Mouse (Mus musculus) embryonic fibroblast, embryonic 13.5 days (primary cell): ENCODE measurements around the gene Abhd17c. TPM values are rescaled to one million over a fixed set of nuclear protein-coding genes. Genes with fewer than 3 reads are reported as not detected.

Experiments used
- H3K27ac ChIP-seq: 2 replicates; pipeline ENCODE4 v1.5.1; 2012; ENCODE audit warnings: low read length, control low read depth, inconsistent platforms; ENCODE audit not compliant: insufficient read depth
- H3K4me1 ChIP-seq: 2 replicates; pipeline ENCODE4 v1.6.1; 2011; ENCODE audit warnings: low read length; ENCODE audit not compliant: control insufficient read depth, insufficient read depth
- H3K4me3 ChIP-seq: 2 replicates; pipeline ENCODE4 v1.5.1; 2011; ENCODE audit warnings: mild to moderate bottlenecking, control low read depth, low read length; ENCODE audit not compliant: insufficient read depth
- CTCF ChIP-seq: IDR thresholded peaks from 2 replicates; pipeline ENCODE4 v1.5.1; 2011; ENCODE audit warnings: mild to moderate bottlenecking, control low read depth, low read length, moderate library complexity, borderline replicate concordance; ENCODE audit not compliant: insufficient read depth
- POLR2A ChIP-seq: IDR thresholded peaks from 2 replicates; pipeline ENCODE4 v1.6.1; 2011; ENCODE audit warnings: low read depth, mild to moderate bottlenecking, control low read depth, low read length, moderate library complexity
- polyA plus RNA-seq: library from polyadenylated mRNA; stranded (reverse); fragments of >200 nt; gene quantifications from 2 replicates; pipeline ENCODE4 v1.2.4, GENCODE M21; 2011; ENCODE audit warnings: low read depth; ENCODE audit not compliant: missing spikeins, insufficient read length

Gene Abhd17c
- polyA plus RNA-seq, 1 experiment, result 35.6 TPM

DNA sequence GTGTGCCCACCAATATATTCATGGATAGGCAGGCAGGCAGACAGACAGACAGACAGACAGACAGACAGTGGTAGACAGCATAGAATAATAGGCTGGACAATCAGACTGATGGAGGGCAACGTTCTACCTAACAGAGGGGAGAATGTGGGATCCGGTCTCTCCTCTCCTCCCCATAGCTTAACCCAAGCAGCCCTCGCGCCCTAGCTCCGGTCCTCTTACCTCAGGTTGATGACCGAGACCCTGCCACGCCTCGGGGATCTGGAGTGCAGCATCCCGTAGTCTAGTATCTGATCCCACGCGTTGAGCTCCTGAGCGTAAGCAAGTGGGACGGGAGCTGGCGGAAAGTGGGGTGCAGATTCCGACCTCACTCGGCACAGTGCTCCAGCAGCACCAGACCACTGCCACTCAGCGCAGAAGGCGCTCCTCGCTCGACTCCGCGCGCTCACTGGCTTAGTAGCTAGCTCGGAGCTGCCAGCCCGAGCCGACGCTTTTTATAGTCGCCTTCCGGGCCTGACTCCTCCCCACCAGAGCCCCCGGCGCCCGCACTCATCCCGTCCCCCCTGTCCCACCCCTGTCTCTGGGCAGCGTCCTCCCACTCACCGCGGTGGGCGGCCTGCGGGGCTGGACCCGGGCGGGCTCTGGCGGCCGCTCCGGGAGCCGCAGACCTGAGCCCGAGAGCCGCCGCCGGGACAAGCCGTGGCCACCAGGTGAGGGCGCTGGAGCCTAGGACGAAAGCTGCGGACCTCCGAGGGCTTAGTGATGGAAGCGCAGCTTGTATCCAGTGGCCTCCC is 65.5 kb downstream of the Abhd17c start, which contains the start of gene Cemip:
TSS of gene Cemip (minus strand) at position 464 of the 791 bp plus-strand sequence.
- TF ChIP-seq POLR2A (peak; percentile 90), CTCF (peak; percentile 78)
- no peak within 1 kb of the TSS for H3K27ac ChIP-seq
- H3K4me3 ChIP-seq, result peak within 1 kb of the TSS; percentile 29
- H3K4me1 ChIP-seq, result peaks cover 8% of the 10 kb centered on the region

DNA sequence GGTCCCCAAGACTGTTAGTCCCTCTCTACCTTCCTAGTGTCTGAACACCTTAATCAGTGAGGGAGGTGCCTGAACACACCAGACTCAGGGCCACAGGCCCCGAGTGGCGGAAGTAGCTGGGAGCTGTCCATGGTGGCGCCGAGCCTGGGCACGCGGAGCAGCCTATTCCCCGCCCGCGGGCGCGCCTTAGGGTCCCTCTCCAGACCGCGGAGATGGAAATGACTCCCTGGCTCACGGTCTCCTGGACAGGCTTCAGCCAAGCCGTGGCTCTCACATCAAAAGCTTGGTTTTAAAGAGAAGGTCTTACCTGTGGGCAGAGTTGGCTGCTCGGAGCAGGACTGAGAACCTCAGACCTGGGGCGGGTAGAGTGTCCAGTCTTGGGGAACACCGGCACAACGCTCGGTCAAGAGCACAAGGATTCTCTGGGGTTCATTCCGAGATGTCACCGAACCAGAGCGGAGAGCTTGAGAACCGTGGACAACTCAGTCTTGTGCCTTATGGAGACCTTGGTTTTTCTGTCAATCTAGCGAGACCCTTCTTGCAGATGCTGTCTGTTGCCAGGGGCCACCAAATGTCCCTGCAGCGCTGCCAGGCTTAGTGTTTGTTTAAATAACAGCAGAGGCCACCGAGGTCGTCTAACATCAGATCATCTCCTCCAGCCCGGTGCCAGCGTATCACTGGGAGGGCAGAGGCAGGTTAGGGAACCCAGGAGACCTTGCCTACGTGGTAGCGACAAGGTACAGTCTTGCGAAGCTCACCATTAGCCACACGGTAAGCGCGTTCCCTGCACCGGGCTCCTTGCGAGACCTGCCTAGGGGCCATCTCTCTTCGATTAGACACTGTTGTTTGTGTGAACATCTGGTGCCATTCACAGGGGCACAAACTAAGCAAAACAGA is 66.4 kb downstream of the Abhd17c start:
- no peak overlapping the region for H3K27ac ChIP-seq
- H3K4me1 ChIP-seq, result peaks cover 5% of the 10 kb centered on the region; the same call in 1 of the 2 replicates
- H3K4me3 ChIP-seq, result peak overlapping the region; percentile 29
- no peak for TF ChIP-seq CTCF
- no peak for TF ChIP-seq POLR2A

DNA sequence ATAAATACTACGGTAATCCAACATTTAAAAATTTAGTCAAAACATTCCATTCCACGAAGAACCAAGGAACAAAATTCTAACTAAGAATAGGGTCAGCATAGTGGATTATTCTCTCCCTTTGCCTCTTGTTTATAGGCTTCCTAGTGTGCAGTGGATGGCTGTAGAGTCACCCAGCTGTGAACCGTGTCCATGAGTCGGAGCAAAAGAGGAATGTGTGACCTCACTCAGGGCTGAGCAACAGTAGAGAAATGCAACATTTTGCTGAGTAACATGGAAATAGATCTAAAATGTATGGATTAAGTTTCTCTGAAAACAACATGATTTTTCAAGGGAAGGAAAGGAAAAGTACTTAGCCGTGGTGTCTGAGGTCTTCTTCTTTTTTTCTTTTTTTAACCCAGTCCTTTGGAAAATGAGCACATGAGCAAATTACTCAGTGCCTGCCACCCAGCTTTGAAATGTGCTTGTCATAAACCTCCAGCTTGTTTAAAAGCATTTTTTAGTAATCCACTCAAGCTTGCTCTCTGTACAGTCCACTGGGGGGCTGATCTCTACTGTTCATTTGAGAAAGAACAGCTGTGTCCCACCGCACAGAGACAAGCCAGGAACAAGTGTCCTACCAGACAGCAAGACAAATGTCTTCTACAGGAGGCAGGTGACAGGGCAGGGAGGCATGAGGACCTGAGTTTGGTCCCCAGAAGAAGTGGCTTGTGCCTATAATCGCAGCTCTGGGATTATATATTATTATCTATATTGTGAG is 74.3 kb downstream of the Abhd17c start:
- Histone ChIP-seq H3K4me1 (peaks cover 2% of the 10 kb centered on the region; the same call in 1 of the 2 replicates), H3K4me3 (no peak overlapping the region), H3K27ac (peak overlapping the region; percentile 77)
- TF ChIP-seq CTCF (no peak), POLR2A (no peak)

DNA sequence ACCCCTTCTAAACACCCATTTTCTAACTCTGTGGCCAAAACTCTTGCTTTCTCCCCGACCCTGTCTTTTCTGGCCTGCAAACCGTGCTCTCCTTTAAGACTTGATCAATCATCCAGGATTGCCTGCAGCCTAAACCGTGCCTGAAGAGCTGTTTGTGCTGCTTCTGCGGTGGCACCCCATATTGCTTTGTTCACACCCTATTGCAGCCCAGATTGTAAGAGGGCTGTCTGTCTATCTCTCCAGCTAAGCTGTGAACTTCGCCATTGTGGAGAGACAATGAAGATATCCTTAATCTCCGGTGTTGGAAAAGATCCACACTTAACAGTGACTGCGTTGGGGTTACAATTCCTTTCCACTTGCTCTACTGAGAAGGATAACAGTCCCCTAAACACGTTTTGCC is 77.4 kb downstream of the Abhd17c start:
- TF ChIP-seq POLR2A, result no peak
- TF ChIP-seq CTCF, result no peak

DNA sequence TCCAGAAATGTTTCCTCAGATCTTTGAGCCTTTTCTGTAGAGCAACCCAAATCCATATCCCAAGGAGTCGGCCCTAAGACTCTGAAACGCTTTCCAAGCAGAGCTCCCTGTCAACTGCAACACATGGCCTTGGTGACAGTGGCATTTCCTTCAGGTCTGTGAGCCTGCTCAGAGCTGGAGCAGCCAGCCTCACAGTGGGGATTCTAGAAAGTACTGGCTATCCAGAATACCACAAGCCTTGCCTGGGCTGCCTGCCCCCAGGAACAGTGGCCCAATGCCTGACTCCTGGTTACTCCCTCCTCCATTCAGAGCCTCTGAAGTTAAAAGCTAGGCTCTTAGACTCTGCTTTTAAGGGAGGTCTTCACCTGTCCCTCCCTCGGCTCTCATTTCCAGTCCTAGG is 77.8 kb downstream of the Abhd17c start:
- Histone ChIP-seq H3K4me1 (peaks cover 2% of the 10 kb centered on the region; the same call in 1 of the 2 replicates), H3K27ac (no peak overlapping the region), H3K4me3 (no peak overlapping the region)
- no peak for TF ChIP-seq POLR2A
- no peak for TF ChIP-seq CTCF

More for the DNA sequence above, 77.4 kb downstream of the Abhd17c start:
- Histone ChIP-seq H3K4me1 (peaks cover 2% of the 10 kb centered on the region; the same call in 1 of the 2 replicates), H3K27ac (no peak overlapping the region), H3K4me3 (no peak overlapping the region)

DNA sequence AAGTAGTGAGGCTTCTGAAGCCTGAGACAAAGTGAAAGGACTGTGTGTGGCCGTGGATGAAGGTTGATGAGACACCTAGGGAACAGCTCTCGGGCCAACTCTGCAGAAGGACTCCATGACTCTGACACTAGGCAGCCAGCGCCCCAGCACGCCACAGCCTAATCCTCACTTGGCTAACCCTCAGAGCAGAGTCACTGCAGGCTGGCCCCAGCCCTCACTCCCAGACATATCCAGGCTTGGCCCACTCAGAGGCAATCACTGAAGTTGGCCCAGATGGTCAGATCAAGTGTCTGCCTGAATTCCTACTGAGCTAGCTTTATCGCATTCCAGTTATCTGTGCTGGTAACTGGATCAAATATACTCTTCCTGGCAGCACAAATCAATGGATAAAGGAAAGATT is 82.8 kb downstream of the Abhd17c start:
- TF ChIP-seq CTCF (no peak), POLR2A (no peak)
- H3K4me1 ChIP-seq, result no peaks in the 10 kb centered on the region
- no peak overlapping the region for H3K4me3 ChIP-seq
- no peak overlapping the region for H3K27ac ChIP-seq

DNA sequence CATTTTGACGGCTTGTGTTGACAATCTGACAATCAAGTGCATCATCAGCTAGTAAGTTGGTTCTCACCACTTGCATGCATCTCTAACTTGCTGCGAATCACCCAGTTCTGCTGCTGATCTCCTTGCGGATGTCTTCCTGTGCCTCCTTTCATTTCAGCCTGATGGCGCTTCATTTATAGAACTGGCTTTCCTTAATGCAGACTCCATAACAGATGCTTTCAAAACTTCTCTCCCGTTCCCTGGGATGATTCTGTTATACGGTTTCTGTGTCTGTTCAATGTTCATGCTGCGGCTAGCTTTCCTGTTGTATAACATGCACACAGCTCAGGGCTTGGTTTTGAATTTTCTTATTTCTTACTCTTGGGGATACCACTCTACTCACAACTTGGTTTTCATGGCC is 91.9 kb downstream of the Abhd17c start:
- TF ChIP-seq POLR2A (no peak), CTCF (no peak)
- Histone ChIP-seq H3K4me1 (no peaks in the 10 kb centered on the region), H3K27ac (no peak overlapping the region), H3K4me3 (no peak overlapping the region)

Other genes starting within 250 kb of the Abhd17c start
- 73.5 and 79.0 TPM in 2 replicates for gene Cemip, start 65.4 kb downstream of the Abhd17c start, polyA plus RNA-seq